Comparison of ENCODE assay signal across 11 mouse cellular contexts in genomic region chr5:36766958-36767703, GRCm38 (mm10). TPM values are rescaled to one million over a fixed set of nuclear protein-coding genes. Genes with fewer than 3 reads are reported as not detected.
DNase-seq lines count a peak whose midpoint lies in the region; ATAC-seq and TF ChIP-seq lines count a peak whose summit lies in the region.
"Had no signal": no experiment of that assay in that cellular context is flagged by ENCODE, and none has a peak within 500 bp of the region (broad histone marks: within the 10 kb centered on the region; RNA-seq: fewer than 3 reads in every experiment).

No protein-coding gene starts in this region.

- no peak overlapping the region for H3K4me3 ChIP-seq in embryonic facial prominence, embryonic 10.5 days
- no peak overlapping the region for H3K4me3 ChIP-seq in hindbrain, postnatal 0 days (ENCODE audit: low read length)
- H3K4me3 ChIP-seq: heart, embryonic 13.5 days; left cerebral cortex, adult 2 months; megakaryocyte, embryonic 14.5 days had no signal

- ATAC-seq in hindbrain, postnatal 0 days = peak; percentile 92

- no peaks in the 10 kb centered on the region for H3K9me3 ChIP-seq in embryonic facial prominence, embryonic 10.5 days
- H3K9me3 ChIP-seq in hindbrain, postnatal 0 days (ENCODE audit: low read length) = no peaks in the 10 kb centered on the region
- H3K9me3 ChIP-seq: heart, embryonic 13.5 days; megakaryocyte, embryonic 14.5 days had no signal

- TF ChIP-seq CTCF in hindbrain, postnatal 0 days (IDR thresholded peaks at IDR 0.05; ENCODE audit: low read depth) = no peak

- DNase-seq in left cerebral cortex, postnatal 4 days = peak; percentile 62
- no peak for DNase-seq in left cerebral cortex, adult 18-20 months (ENCODE audit: low spot score in 2 of 2)
- peak; percentile 56 for DNase-seq in embryonic facial prominence, embryonic 10.5 days (ENCODE audit: low spot score)
- peak; percentile 75 for DNase-seq in hindbrain, postnatal 0 days (ENCODE audit: low spot score)
- peak; percentile 87 for DNase-seq in retina, postnatal 1 day
- DNase-seq in thymus, adult 18-20 months = no peak
- DNase-seq in right cerebral cortex, postnatal 4 days = no peak
- no peak for DNase-seq in urinary bladder, postnatal 4 days (ENCODE audit: low spot score in 2 of 2)

- intact Hi-C loops in left cerebral cortex, postnatal 4 days (cut with DNase I) = no loop called here

- no peak overlapping the region for H3K9ac ChIP-seq in hindbrain, postnatal 0 days (replicated peaks; ENCODE audit: low read length)
- H3K9ac ChIP-seq: heart, embryonic 13.5 days had no signal

- peak overlapping the region; percentile 31; the same call in 1 of the 2 replicates for H3K27ac ChIP-seq in embryonic facial prominence, embryonic 10.5 days (replicated peaks)
- H3K27ac ChIP-seq in hindbrain, postnatal 0 days = peak overlapping the region; percentile 68
- H3K27ac ChIP-seq: heart, embryonic 13.5 days; left cerebral cortex, adult 2 months had no signal

- no peak overlapping the region for H3K4me2 ChIP-seq in hindbrain, postnatal 0 days (ENCODE audit: low read depth, low read length)
- H3K4me2 ChIP-seq: heart, embryonic 13.5 days had no signal

- H3K36me3 ChIP-seq in embryonic facial prominence, embryonic 10.5 days (replicated peaks) = no peaks in the 10 kb centered on the region
- H3K36me3 ChIP-seq in hindbrain, postnatal 0 days (ENCODE audit: insufficient read depth, low read length) = no peaks in the 10 kb centered on the region
- H3K36me3 ChIP-seq: heart, embryonic 13.5 days had no signal

- 35% methylated on average over 10 of the region's 10 CpGs for WGBS in embryonic facial prominence, embryonic 10.5 days
- 22% methylated on average over 10 of the region's 10 CpGs for WGBS in hindbrain, postnatal 0 days

- H3K4me1 ChIP-seq in embryonic facial prominence, embryonic 10.5 days = peaks cover 38% of the 10 kb centered on the region
- peaks cover 6% of the 10 kb centered on the region; the same call in 1 of the 2 replicates for H3K4me1 ChIP-seq in hindbrain, postnatal 0 days (ENCODE audit: insufficient read depth, low read length)

- H3K27me3 ChIP-seq in embryonic facial prominence, embryonic 10.5 days (replicated peaks; ENCODE audit: low read depth, poor library complexity, severe bottlenecking) = no peaks in the 10 kb centered on the region
- H3K27me3 ChIP-seq in hindbrain, postnatal 0 days (ENCODE audit: insufficient read depth, low read length) = no peaks in the 10 kb centered on the region

RNA-seq across cellular contexts. Expression of gene Bloc1s4, which starts 18.7 kb away (rescaled TPM):
- 10 to 100 TPM; 15.2 to 17.5 TPM for total RNA-seq in left cerebral cortex, postnatal 4 days (2021)
- total RNA-seq in left cerebral cortex, adult 18-20 months (2021) = 10 to 100 TPM; 17.5 to 19.6 TPM
- polyA plus RNA-seq in embryonic facial prominence, embryonic 10.5 days (2016; fragmentation: Nextera tagmentation; extraction: Ambion mirVana) = 20.5 and 24.2 TPM in 2 replicates
- 19.7 and 29.1 TPM in 2 replicates for total RNA-seq in hindbrain, postnatal 0 days (2014; rRNA removed)
- polyA plus RNA-seq in hindbrain, postnatal 0 days (2015; fragmentation: Nextera tagmentation; extraction: Ambion mirVana) = 28.9 and 32.0 TPM in 2 replicates

RNA-seq across cellular contexts. Expression of gene Mrfap1, which starts 29.4 kb away (rescaled TPM):
- total RNA-seq in left cerebral cortex, postnatal 4 days (2021) = 100 to 1,000 TPM; 358 TPM
- total RNA-seq in left cerebral cortex, adult 18-20 months (2021) = 100 to 1,000 TPM; 430 to 460 TPM
- 494 and 508 TPM in 2 replicates for polyA plus RNA-seq in embryonic facial prominence, embryonic 10.5 days (2016; fragmentation: Nextera tagmentation; extraction: Ambion mirVana)
- total RNA-seq in hindbrain, postnatal 0 days (2014; rRNA removed) = 278 and 298 TPM in 2 replicates
- 443 and 477 TPM in 2 replicates for polyA plus RNA-seq in hindbrain, postnatal 0 days (2015; fragmentation: Nextera tagmentation; extraction: Ambion mirVana)

Comparison
In these comparisons a context has a peak if more than half of its experiments do, and no peak if none do; other contexts are left out.
1. DNase-seq: peak in left cerebral cortex, postnatal 4 days (single experiment), embryonic facial prominence, embryonic 10.5 days (single experiment), hindbrain, postnatal 0 days (single experiment) and retina, postnatal 1 day (single experiment); none in left cerebral cortex, adult 18-20 months (0 of 2), thymus, adult 18-20 months (0 of 2), right cerebral cortex, postnatal 4 days (single experiment) and urinary bladder, postnatal 4 days (0 of 2).